Mouse (Mus musculus) cerebellum, adult 9-10 months (tissue): ENCODE results near the gene Tcap.
"Not testable (repeated sequence)": the region's sequence is repeated elsewhere in the genome, so short reads cannot be mapped to it uniquely, and the experiment has no call there.

Source experiments
- DNase-seq: peaks from one replicate; pipeline ENCODE4 v3.0.0; 2022

Tcap gene

GRCm38 (mm10) chr11:98382405-98382804 is 1.2 kb upstream of the Tcap start:
- DNase-seq: not testable (repeated sequence)

- DNase-seq: no peak
Measured at GRCm38 (mm10) chr11:98384216-98384615, 605 bp downstream of the Tcap start.

GRCm38 (mm10) chr11:98384721-98385637 is 1.4 kb downstream of the Tcap start:
- DNase-seq: peak; percentile 63

GRCm38 (mm10) chr11:98385638-98386585 is 2.3 kb downstream of the Tcap start, which contains the start of gene Pnmt:
Gene Pnmt, plus strand, starts transcription at chr11:98386450.
- no peak for DNase-seq

GRCm38 (mm10) chr11:98386596-98386995 is 3.0 kb downstream of the Tcap start:
- no peak for DNase-seq

- no peak for DNase-seq
Measured at GRCm38 (mm10) chr11:98387056-98387577, 3.5 kb downstream of the Tcap start.

GRCm38 (mm10) chr11:98388282-98388681 is 4.7 kb downstream of the Tcap start:
- DNase-seq: no peak

GRCm38 (mm10) chr11:98389221-98389780 is 5.7 kb downstream of the Tcap start:
- DNase-seq: peak; percentile 73

GRCm38 (mm10) chr11:98390141-98390540 is 6.5 kb downstream of the Tcap start:
- DNase-seq: peak; percentile 15

- no peak for DNase-seq
Measured at GRCm38 (mm10) chr11:98392034-98392433, 8.4 kb downstream of the Tcap start.

GRCm38 (mm10) chr11:98392645-98393044 is 9.0 kb downstream of the Tcap start:
- no peak for DNase-seq

GRCm38 (mm10) chr11:98393317-98393716 is 9.7 kb downstream of the Tcap start:
- DNase-seq: peak; percentile 28

- no peak for DNase-seq
Measured at GRCm38 (mm10) chr11:98394301-98394700, 10.7 kb downstream of the Tcap start.

GRCm38 (mm10) chr11:98395041-98395440 is 11.4 kb downstream of the Tcap start:
- DNase-seq: peak; percentile 15

GRCm38 (mm10) chr11:98397946-98398345 is 14.3 kb downstream of the Tcap start:
- peak; percentile 16 for DNase-seq

GRCm38 (mm10) chr11:98400161-98400726 is 16.6 kb downstream of the Tcap start, which contains the start of gene Pgap3:
Gene Pgap3, minus strand, starts transcription at chr11:98400490.
- DNase-seq: peak; percentile 90

- no peak for DNase-seq
Measured at GRCm38 (mm10) chr11:98400816-98401215, 17.2 kb downstream of the Tcap start.

- no peak for DNase-seq
Measured at GRCm38 (mm10) chr11:98406621-98407020, 23.0 kb downstream of the Tcap start.

- DNase-seq: no peak
Measured at GRCm38 (mm10) chr11:98408872-98409271, 25.3 kb downstream of the Tcap start.

GRCm38 (mm10) chr11:98409341-98409822 is 25.8 kb downstream of the Tcap start:
- DNase-seq: no peak

GRCm38 (mm10) chr11:98412273-98412796 is 28.7 kb downstream of the Tcap start, which contains the start of gene Erbb2:
Gene Erbb2, plus strand, starts transcription at chr11:98412470.
- no peak for DNase-seq
